9 mouse cellular contexts compared by ENCODE assay signal in genomic region chr2:155943463-155943862, GRCm38 (mm10). TPM values are rescaled to one million over a fixed set of nuclear protein-coding genes. Genes with fewer than 3 reads are reported as not detected.
A peak's percentile ranks its signal among the peaks of the same experiment; 100 is the strongest.
DNase-seq lines count a peak whose midpoint lies in the region; ATAC-seq and TF ChIP-seq lines count a peak whose summit lies in the region.
"Had no signal": no experiment of that assay in that cellular context is flagged by ENCODE, and none has a peak within 500 bp of the region (broad histone marks: within the 10 kb centered on the region; RNA-seq: fewer than 3 reads in every experiment).

No protein-coding gene starts in this region.

- H3K4me2 ChIP-seq in lung, embryonic 15.5 days = 0 out of 2 replicates have a peak overlapping the region, but pooled peaks have one; percentile 12
- peak overlapping the region; percentile 13; the same call in 1 of the 2 replicates for H3K4me2 ChIP-seq in intestine, postnatal 0 days (replicated peaks; ENCODE audit: low read depth)
- H3K4me2 ChIP-seq in neural tube, embryonic 15.5 days = peak overlapping the region; percentile 35

- H3K9me3 ChIP-seq in lung, embryonic 15.5 days = no peaks in the 10 kb centered on the region
- H3K9me3 ChIP-seq in forebrain, embryonic 10.5 days = no peaks in the 10 kb centered on the region
- no peaks in the 10 kb centered on the region for H3K9me3 ChIP-seq in intestine, postnatal 0 days (ENCODE audit: control insufficient read depth)
- H3K9me3 ChIP-seq in neural tube, embryonic 15.5 days (replicated peaks) = no peaks in the 10 kb centered on the region

- DNase-seq in lung, postnatal 36 days = no peak
- DNase-seq in forebrain, embryonic 10.5 days (ENCODE audit: extremely low spot score, low spot score) = peak; percentile 57
- no peak for DNase-seq in layer of hippocampus, adult 11-12 months (ENCODE audit: low spot score)
- DNase-seq in urinary bladder, postnatal 36 days (ENCODE audit: low spot score in 2 of 2) = no peak
- no peak for DNase-seq in thymus, adult 18-20 months
- DNase-seq: layer of hippocampus, adult 9-11 months had no signal

- ATAC-seq in lung, embryonic 15.5 days (ENCODE audit: borderline replicate concordance, extremely low read depth, low FRiP score, low TSS enrichment) = no peak
- no peak for ATAC-seq in intestine, postnatal 0 days
- no peak for ATAC-seq in neural tube, embryonic 15.5 days (ENCODE audit: low FRiP score)

- peaks cover 30% of the 10 kb centered on the region; the same call in 1 of the 2 replicates for H3K4me1 ChIP-seq in lung, embryonic 15.5 days
- H3K4me1 ChIP-seq in forebrain, embryonic 10.5 days = peaks cover 45% of the 10 kb centered on the region
- no peaks in the 10 kb centered on the region for H3K4me1 ChIP-seq in intestine, postnatal 0 days (replicated peaks; ENCODE audit: control insufficient read depth, insufficient read depth, low read length)
- peaks cover 22% of the 10 kb centered on the region for H3K4me1 ChIP-seq in neural tube, embryonic 15.5 days

- H3K36me3 ChIP-seq in lung, embryonic 15.5 days = no peaks in the 10 kb centered on the region
- no peaks in the 10 kb centered on the region for H3K36me3 ChIP-seq in forebrain, embryonic 10.5 days (replicated peaks)
- no peaks in the 10 kb centered on the region for H3K36me3 ChIP-seq in intestine, postnatal 0 days (ENCODE audit: control insufficient read depth, insufficient read depth)
- H3K36me3 ChIP-seq in neural tube, embryonic 15.5 days = no peaks in the 10 kb centered on the region

- 0 out of 2 replicates have a peak, but pooled peaks cover 4% of the 10 kb centered on the region for H3K27me3 ChIP-seq in lung, embryonic 15.5 days
- peaks cover 12% of the 10 kb centered on the region for H3K27me3 ChIP-seq in forebrain, embryonic 10.5 days (ENCODE audit: poor library complexity, severe bottlenecking)
- no peaks in the 10 kb centered on the region for H3K27me3 ChIP-seq in intestine, postnatal 0 days (replicated peaks; ENCODE audit: control insufficient read depth, insufficient read depth, low read length)
- no peaks in the 10 kb centered on the region for H3K27me3 ChIP-seq in neural tube, embryonic 15.5 days (replicated peaks)

- no peak overlapping the region for H3K27ac ChIP-seq in lung, embryonic 15.5 days
- peak overlapping the region; percentile 72 for H3K27ac ChIP-seq in forebrain, embryonic 10.5 days
- no peak overlapping the region for H3K27ac ChIP-seq in intestine, postnatal 0 days (ENCODE audit: low read depth, low read length)
- no peak overlapping the region for H3K27ac ChIP-seq in neural tube, embryonic 15.5 days (replicated peaks)

- WGBS in lung, embryonic 15.5 days = 6% methylated on average over 8 of the region's 8 CpGs
- WGBS in forebrain, embryonic 10.5 days = 2% methylated on average over 8 of the region's 8 CpGs
- 11% methylated on average over 8 of the region's 8 CpGs for WGBS in intestine, postnatal 0 days
- WGBS in neural tube, embryonic 15.5 days = 2% methylated on average over 8 of the region's 8 CpGs

- H3K9ac ChIP-seq in lung, embryonic 15.5 days = no peak overlapping the region
- H3K9ac ChIP-seq in intestine, postnatal 0 days (ENCODE audit: low read depth, low read length) = no peak overlapping the region
- no peak overlapping the region for H3K9ac ChIP-seq in neural tube, embryonic 15.5 days (replicated peaks)

- no peak for TF ChIP-seq CTCF in intestine, postnatal 0 days (IDR thresholded peaks at IDR 0.05; ENCODE audit: low read depth)

- no peak overlapping the region for H3K4me3 ChIP-seq in lung, embryonic 15.5 days
- peak overlapping the region; percentile 36 for H3K4me3 ChIP-seq in forebrain, embryonic 10.5 days
- H3K4me3 ChIP-seq in intestine, postnatal 0 days (ENCODE audit: low read depth, low read length) = no peak overlapping the region
- H3K4me3 ChIP-seq in neural tube, embryonic 15.5 days (replicated peaks) = no peak overlapping the region; the same call in 1 of the 2 replicates

RNA-seq across cellular contexts. Expression of gene Gdf5, which starts 1.7 kb away (rescaled TPM):
- polyA plus RNA-seq in lung, embryonic 15.5 days (2015; fragmentation: Nextera tagmentation; extraction: Ambion mirVana) = 0.34 and 0.57 TPM in 2 replicates
- 0.27 and 0.88 TPM in 2 replicates for polyA plus RNA-seq in forebrain, embryonic 10.5 days (2016; fragmentation: Nextera tagmentation; extraction: Ambion mirVana)
- 0.26 and 1.0 TPM in 2 replicates for polyA plus RNA-seq in intestine, postnatal 0 days (2015; fragmentation: Nextera tagmentation; extraction: Ambion mirVana)
- 0.59 and 1.2 TPM in 2 replicates for polyA plus RNA-seq in neural tube, embryonic 15.5 days (2015; fragmentation: Nextera tagmentation; extraction: Ambion mirVana)

RNA-seq across cellular contexts. Expression of gene Gm15557, which starts 2.9 kb away (rescaled TPM):
- not detected in 2 replicates for polyA plus RNA-seq in lung, embryonic 15.5 days (2015; fragmentation: Nextera tagmentation; extraction: Ambion mirVana)
- not detected in 2 replicates for polyA plus RNA-seq in forebrain, embryonic 10.5 days (2016; fragmentation: Nextera tagmentation; extraction: Ambion mirVana)
- not detected in 2 replicates for polyA plus RNA-seq in intestine, postnatal 0 days (2015; fragmentation: Nextera tagmentation; extraction: Ambion mirVana)
- not detected in 2 replicates for polyA plus RNA-seq in neural tube, embryonic 15.5 days (2015; fragmentation: Nextera tagmentation; extraction: Ambion mirVana)

RNA-seq across cellular contexts. Expression of gene Cep250, which starts 12.8 kb away (rescaled TPM):
- 22.5 and 26.1 TPM in 2 replicates for polyA plus RNA-seq in lung, embryonic 15.5 days (2015; fragmentation: Nextera tagmentation; extraction: Ambion mirVana)
- polyA plus RNA-seq in forebrain, embryonic 10.5 days (2016; fragmentation: Nextera tagmentation; extraction: Ambion mirVana) = 28.8 and 28.9 TPM in 2 replicates
- 4.0 and 5.9 TPM in 2 replicates for polyA plus RNA-seq in intestine, postnatal 0 days (2015; fragmentation: Nextera tagmentation; extraction: Ambion mirVana)
- polyA plus RNA-seq in neural tube, embryonic 15.5 days (2015; fragmentation: Nextera tagmentation; extraction: Ambion mirVana) = 13.4 and 16.7 TPM in 2 replicates

RNA-seq across cellular contexts. Expression of gene Uqcc1, which starts 13.4 kb away (rescaled TPM):
- 65.9 and 75.6 TPM in 2 replicates for polyA plus RNA-seq in lung, embryonic 15.5 days (2015; fragmentation: Nextera tagmentation; extraction: Ambion mirVana)
- 78.4 and 82.2 TPM in 2 replicates for polyA plus RNA-seq in forebrain, embryonic 10.5 days (2016; fragmentation: Nextera tagmentation; extraction: Ambion mirVana)
- 39.5 and 40.4 TPM in 2 replicates for polyA plus RNA-seq in intestine, postnatal 0 days (2015; fragmentation: Nextera tagmentation; extraction: Ambion mirVana)
- polyA plus RNA-seq in neural tube, embryonic 15.5 days (2015; fragmentation: Nextera tagmentation; extraction: Ambion mirVana) = 70.9 and 73.5 TPM in 2 replicates
